Mouse (Mus musculus) gastrocnemius, postnatal 4 days (tissue): ENCODE measurements around the gene Srgn. TPM values are rescaled to one million over a fixed set of nuclear protein-coding genes. Genes with fewer than 3 reads are reported as not detected.
A peak's percentile ranks its signal among the peaks of the same experiment; 100 is the strongest.

Experiments used
- DNase-seq, 2 experiments: peaks; one replicate each; pipeline ENCODE4 v3.0.0; 2021 to 2022; ENCODE audit warnings: low spot score in 2 of 2, mixed read lengths in 2 of 2
- long read RNA-seq, 2 experiments: library from polyadenylated mRNA; stranded (forward); transcript quantifications; one replicate each; pipeline ENCODE4 v2.0.0; 2021
- total RNA-seq, 2 experiments: library from RNA; stranded (reverse); gene quantifications; 2 replicates each; pipeline ENCODE4 v1.2.3; 2021

Srgn gene
- 10 to 100 TPM; 16.2 to 16.7 TPM for total RNA-seq
- long read RNA-seq, experiment 1, transcript Srgn-201 (3 exons, 938 nt), result major isoform, 8 of 8 reads
- long read RNA-seq, experiment 1, partial matches to known transcripts, result 0 of 8 reads
- long read RNA-seq, experiment 1, other reads (novel, unspliced or antisense), result 0 of 8 reads
- long read RNA-seq, experiment 2, transcript Srgn-201 (3 exons, 938 nt), result major isoform, 10 of 13 reads
- long read RNA-seq, experiment 2, partial matches to known transcripts, result 1 of 13 reads
- long read RNA-seq, experiment 2, other reads (novel, unspliced or antisense), result 2 of 13 reads

DNA sequence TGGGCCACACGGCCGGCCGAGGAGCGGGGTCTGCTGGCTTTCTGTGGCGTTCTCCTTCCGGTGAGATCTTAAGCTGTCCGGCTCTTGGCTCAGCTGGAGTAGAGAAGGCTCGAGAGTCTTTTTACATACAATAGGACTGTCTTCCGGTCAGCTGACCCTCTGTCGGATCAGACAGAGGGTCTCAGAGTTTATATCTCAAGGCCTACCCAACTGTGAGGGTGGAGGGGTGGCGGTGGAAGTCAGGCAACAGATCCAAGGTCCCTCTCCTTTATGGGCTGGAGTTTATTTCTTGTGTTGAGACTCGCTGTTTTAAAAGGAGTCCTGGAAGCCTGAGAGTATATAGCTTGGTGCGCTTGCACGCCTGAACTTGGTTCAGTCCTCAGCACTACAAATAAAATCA lies at the start of gene Srgn:
Gene Srgn, minus strand, starts transcription at position 101 of the 400 bp plus-strand sequence.
- DNase-seq, result no peak

DNA sequence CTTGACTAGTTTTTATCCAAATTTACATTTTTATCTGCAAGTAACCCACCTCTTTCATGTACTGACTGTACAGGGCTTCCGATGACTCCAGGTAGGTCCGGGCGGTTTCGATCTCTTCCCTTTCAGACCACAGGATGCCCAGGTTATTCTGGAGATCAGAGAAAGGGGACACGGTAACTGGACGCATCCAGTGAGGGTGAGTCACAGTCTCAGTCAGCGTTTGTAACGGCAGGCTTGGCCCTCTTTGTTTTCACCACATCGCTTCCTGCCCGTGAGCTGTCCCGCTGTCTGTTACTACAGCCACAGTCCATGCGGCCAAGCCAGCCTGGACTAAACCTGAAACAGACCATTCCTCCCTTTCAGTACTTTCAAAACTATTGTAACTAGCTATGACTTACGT lies 47.8 kb upstream of the Srgn start:
- DNase-seq, result no peak

DNA sequence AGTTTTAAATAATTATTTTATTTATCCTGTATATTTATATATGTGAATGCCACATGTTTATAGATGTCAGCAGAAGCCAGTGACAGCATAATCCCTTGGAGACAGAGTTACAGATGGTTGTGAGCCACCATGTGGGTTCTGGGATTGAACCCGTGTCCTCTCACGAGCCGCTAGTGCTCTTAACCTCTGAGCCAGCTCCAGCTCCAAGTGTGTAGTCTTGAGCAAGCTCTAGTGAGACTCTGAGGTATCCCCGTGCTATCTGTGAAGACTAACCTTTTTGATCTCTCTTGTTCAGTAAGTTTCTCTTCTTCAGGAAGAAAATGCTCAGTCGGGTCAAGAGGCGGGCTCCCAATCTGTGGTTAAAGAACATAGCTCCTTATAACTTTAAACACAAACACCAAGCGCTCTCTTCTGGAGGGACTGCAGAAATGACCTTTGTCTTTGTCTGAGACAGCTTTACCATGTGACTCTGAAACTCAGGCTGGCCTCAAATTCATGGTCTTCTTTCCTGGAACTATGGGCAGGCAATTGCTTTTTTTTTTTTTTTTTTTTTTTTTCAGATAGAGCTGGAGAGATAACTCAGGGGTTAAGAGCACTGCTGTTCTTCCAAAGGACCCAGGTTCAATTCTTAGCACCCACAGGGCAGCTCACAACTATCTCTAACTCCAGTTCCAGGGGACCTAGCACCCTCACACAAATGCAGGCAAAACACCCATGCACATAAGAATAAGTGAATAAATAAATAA lies 43.0 kb upstream of the Srgn start:
- DNase-seq, result no peak

DNA sequence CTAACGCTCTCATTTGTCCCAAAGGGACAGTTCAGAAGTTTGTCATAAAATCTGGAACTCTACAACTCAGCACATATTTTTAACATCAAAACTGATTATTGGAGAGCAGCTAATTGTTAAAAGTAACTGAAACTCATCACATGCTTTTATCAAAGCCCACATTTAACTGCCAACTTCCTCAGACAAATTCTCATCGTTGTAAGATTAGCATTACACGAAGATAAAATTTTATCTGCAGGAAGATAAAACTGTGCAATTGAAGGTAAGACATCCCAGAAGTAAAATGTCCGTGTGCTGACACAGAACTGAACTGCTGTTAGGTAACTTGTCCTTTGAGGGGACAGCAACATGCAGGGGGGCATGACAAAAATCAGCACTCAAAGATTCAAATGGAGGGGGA lies 41.6 kb upstream of the Srgn start:
- no peak for DNase-seq

DNA sequence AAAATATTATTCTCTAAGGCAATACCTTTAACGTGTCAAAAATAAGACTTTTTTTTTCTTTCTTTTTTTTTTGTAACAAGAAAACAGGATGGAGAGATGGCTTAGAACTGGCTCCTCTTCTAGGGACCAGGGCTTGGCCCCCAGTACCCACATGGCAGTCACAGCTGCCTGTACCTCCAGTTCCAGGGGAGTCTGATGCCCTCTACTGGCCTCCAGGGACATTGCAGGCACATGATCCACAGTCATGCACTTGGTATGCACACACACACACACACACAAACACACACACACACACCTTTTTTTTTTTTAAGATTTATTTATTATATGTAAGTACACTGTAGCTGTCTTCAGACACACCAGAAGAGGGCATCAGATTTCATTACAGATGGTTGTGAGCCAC lies 30.5 kb upstream of the Srgn start:
- DNase-seq, result no peak

DNA sequence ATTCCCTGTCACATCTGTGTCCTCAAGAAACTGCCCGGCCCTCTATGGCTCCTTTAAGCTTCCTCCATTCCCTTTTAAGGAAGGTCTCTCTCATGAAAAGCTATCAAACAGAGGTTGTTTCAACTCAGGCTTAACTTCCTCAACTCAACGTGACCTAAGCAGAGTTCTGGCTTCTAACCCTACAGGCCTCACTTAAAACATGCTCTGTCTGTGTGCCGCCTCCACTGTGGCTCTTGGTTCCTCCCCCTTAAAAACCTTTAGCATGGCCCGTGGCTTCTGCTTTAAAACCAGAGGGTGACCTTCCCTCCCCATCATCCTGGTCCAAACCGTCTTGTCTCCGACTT lies 29.3 kb upstream of the Srgn start:
- no peak for DNase-seq

DNA sequence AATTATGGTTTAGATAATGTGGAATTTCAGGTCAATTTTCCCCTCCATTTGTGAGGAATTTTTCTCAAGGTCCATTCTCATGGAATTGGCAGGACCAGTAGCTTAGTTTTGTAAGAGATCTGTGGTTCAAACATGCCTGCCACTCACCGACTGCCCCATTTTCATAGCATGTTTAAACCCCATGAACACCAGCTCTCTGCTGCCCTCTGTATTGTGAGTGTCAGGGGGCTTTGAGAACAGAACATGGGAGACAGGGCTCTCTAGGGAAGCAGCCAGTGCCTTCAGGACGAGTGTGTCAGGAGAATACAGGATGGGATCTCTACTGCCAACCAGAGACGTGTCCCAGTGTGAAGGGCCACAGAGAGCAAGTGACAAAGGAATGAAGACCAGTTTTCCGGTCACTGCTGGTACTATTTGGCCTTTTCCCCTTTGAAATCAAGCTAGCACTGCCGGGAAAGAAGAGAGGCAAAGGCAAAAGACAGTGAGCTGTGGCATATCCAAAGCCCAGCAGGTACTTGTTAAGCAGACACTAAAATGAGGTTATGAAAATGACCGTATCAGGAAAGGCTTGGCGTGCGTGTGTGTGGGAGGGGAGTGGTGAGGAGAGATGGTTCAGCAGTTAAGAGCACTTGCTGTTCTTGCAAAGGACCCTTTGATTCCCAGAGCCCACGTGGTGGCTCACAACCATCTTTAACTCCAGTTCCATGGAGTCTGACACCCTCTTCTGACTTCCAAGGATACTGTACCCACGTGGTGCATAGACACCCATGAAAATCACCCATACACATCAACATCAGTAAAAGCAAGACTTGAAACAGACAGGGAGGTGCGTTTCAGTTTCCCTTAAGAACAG lies 28.7 kb upstream of the Srgn start:
- DNase-seq, result no peak

DNA sequence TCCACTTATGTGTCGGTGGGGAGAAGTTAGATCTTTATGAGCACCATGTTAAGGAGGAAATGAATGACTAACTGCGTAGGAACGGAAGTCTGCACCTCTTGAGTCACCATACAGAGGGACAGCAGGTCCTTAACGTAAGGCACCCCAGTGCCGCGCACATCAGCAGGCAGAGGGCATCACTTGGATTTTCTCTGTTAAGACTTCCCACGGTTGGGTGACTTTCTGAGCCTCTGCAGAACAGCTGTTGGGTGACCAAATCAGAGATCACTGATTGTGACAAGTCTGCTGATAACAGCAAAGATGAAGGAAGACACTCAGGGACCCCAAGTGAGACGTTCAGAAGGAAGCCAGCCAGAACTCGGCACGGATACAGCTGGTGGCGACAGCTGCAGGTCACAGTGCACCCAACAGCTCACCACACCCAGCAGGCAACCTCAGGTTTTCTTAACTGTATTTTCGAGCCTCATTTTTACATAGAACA lies 26.4 kb upstream of the Srgn start:
- no peak for DNase-seq

DNA sequence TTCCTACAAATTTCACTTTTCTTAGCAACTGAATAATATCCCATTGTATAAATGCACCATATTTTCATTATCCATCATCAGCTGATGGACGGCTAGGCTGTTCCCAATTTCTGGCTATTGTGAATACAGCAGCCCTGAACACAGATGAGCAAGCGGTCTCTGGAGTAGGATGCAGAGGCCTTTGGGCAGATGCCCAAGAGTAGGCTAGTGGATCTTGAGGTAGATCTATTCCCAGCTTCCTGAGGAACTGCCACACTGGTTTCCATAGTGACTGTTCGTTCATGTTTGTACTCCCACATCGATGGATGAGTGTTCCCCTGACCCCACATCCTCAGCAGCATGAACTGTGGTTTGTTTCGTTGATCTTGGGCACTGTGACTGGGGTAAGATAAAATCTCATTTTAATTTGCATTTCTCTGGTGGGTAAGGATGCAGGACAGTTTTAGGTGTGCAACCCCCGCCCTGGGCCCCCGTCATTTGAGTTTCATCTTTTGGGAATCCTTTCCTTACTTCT lies 23.6 kb upstream of the Srgn start:
- no peak for DNase-seq

DNA sequence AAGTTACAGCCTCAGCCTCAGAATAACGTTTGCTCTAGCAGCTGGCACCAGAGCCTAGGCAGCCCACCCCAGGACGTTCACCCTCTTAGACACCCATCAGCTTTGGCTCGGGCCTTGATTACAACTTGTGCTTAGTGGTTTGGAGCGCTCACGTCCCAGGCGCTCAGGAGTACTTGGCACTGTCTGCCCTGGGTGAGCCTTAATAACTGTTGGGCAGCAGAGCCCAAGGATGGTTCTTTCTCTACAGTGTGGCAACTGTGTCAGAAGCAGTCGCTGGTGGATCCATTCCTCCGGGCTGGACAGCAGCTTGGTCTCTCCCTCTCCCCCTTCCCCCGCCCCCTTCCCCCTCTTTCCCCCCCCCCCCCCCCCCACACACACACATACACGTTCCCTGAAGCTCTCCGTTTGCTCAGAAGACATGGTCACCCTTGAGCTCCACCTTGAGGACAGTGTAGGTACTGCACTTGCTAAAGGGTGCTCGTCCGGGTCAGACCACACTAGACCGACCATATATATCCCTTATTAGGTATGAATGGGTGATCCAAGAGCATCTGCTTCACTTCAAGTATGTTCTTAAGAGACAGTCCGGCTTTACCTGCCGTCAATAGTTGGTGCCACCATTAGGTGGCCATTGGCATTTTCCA lies 22.4 kb upstream of the Srgn start:
- peak in 1 of 2 experiments; percentile 59 for DNase-seq

DNA sequence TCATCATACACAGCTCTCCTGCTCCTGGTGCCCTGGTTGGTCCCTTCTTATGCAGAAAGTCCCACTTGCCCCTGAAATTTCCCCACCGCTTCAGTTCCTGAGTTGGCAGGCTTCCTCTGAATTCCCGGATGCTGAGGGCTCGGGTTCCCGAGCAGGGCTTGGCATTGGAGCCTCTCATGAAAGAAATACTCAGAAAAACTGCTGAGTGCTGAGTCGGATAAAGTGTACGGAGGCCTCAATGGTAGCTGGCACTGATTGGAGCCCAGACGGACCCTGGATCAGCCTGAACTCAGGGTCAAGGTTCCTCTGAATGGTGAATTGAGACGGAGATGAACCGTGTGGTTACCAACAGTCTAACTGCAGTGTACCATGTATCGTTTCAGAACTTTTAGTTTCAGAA lies 19.2 kb upstream of the Srgn start:
- no peak for DNase-seq

DNA sequence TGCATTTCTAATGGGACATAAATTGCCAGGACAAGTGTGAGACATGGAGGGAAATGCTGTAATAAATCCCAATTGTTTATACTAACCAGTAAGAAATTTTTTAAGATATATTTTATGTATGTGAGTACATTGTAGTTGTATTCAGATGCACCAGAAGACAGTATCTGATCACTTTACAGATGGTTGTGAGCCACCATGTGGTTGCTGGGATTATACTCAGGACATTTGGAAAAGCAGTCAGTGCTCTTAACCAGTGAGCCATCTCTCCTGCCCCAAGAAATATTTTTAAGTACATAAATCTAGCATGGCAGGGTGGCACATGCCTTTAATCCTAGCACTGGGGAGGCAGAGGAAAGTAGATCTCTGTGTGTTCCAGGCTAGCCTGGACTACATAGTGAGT lies 18.5 kb upstream of the Srgn start:
- no peak for DNase-seq

DNA sequence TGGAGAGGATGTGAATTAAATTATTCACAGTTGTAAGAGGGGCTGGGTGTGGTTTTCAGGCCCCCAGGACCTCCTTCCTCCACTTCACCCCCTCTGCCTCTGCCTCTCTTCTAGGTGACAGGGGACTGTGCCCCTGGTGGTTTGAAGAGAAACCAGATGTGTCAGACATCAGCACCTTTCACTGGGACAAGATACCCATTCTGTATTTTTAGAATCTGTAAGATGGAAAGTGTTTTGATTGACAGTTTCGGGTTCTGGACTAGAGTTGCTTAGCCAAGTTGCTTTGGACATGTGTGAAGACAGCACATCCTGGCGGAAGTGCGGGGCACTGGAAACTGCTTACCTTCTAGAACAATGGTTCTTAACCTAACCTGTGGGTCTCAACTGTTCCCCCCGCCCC lies 17.1 kb upstream of the Srgn start:
- no peak for DNase-seq

DNA sequence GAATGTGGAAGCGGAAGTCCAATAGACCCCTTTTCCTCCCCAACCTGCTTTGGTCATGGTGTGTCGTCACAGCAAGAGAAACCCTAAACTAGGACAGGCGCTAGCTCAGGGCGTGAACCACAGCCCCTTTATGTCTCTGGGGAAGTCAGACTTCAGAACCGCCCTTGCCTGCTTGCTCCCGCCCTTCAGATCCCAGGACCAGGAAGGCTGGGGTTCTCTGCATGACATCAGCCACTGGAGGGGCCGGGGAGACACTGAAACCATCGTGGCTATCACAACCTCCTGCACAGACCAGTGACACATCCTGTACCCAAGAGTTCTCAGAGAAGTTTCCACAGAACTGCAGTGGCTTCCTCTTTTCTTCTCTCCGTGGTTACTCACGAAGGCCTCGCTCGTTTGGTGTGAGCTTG lies 16.2 kb upstream of the Srgn start:
- no peak for DNase-seq

DNA sequence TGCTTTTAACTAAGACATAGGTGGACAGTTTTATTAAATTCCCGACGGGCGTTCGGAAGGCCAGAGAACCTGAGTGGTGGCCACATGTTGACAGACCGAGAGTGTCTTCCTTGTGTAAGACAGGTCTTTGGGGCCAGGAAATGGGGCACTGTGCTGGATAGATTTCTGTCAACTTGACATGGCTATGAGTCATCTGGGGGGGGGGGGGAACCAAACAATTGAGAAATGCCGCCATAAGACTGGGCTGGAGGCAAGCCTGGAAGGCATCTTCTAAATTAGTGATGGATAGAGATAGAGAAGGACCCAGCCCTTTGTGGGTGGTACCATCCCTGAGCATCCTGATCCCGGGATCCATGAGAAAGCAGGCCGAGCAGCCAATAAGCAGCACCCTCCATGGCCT lies 15.7 kb upstream of the Srgn start:
- no peak for DNase-seq

DNA sequence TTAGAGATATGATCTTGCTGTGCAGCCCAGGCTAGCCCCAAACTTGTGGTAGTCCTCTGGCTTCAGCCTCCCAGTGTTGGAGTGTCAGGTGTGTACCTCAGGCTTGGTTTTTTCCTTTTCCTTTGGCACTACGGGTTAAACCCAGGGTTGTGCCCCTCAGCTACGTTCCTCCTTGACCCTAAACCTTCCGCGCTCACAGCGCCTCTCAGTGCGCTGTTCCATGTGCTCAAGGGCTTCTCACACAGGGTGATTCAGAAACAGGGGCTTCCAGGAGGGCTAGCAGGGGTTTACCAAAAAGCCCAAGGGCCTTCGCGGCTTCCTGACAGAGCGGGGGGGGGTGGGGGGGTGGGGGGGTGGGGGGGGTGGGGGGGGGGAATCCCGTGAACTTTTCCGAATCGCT lies 15.3 kb upstream of the Srgn start:
- no peak for DNase-seq

DNA sequence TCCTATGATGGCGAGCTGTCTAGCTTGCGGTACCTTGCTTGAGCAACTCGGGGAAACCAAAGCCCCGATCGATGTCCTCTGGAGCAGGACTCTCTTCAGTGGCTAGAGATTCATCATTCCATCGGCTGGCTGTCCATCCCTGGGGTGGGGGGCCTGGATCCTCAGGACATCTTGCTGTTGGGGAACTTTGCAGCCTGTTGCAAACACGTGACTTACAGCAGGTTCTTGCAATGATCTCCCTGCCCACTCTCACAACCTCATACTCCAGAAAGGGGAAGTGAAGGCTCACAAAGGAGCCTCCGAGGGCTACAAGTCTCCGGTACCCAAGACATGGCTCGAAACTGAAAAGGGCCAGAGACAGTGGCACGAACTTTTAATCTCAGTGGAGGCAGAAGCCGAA lies 14.2 kb upstream of the Srgn start:
- no peak for DNase-seq

DNA sequence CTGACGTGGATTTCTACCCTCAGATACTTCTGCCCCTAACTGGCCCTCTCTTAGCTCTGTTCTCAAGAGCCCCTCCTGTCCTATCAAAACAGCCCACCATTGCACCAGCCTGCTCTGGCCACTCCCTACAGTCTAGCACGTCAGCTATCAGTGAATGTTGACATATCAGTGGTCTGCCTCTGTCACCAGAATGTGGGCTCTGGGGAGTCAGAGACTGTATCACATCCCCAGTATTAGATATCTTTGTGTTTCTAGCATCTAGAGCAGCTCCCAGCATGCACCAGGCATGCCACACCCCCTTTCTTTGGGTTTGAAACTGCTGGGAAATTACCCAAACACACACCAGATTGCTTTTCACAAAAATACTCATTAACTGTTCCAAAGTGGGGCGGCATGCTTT lies 13.5 kb upstream of the Srgn start:
- DNase-seq, result no peak

DNA sequence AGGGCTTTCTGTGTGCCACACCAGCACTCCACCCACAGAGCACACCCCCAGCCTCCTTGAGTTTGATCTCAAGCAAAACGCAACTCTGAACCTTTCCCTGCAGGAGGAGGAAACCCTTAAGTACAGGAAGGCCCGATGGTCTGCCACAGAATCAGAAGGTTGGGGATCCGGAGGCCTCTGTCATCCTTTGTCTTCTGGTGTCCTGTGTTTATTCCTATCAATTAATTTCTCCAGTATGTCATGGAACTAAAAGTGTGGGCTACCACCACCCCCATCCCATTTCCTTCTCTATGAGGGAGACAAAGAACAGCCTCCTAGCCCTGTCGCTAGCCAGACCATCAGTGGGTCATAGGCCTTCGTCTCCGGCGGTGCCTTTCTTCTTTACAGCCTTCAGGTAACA lies 7.3 kb upstream of the Srgn start:
- DNase-seq, result no peak

DNA sequence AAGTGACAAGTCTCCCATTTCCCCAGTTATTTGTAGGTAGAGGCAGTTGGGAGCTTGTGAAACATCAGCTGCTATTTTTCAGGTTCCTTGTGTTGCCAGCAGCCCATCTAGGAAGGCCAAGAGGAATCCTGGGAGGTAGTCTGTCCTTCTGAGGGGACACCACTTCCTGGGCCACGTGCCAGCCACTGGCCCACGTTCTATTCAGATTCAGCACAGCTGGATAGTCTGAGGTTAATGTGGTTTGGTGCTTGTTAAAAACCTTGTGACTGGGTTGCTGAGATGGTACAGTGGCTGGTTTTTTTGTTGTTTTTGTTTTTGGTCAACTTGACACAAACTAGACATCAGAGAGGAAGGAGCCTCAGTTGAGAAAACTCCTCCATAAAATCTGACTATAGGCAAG lies 5.6 kb upstream of the Srgn start:
- DNase-seq, result no peak

DNA sequence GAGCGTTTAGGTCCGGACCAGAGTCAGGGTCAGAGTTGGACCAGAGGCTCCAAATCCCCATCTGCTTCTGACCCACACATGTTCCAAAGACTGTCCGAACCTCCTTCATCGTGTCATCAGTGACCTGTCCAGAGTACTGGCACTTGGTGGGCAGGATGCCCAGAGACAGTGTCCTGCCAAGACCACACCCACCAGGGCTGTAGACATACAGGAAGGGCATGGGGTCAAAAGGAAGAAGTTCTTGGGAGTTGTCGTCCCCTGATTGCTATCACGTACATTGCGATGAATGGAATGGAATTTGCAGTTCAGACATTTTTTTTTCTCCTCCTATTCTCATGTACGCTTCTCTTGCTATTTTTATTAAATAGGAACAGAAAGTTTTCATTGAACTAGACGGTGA lies 2.9 kb upstream of the Srgn start:
- DNase-seq, result no peak
